Mouse (Mus musculus) cerebellum, adult 2 months (tissue): Measurements from ENCODE around the gene Slc22a21.

Experiments
- CTCF ChIP-seq: fragments of 200-500 bp; IDR thresholded peaks from 2 replicates; pipeline ENCODE4 v1.5.1; 2011; ENCODE audit warnings: low read depth, mild to moderate bottlenecking, control low read depth, low read length, moderate library complexity, borderline replicate concordance; ENCODE audit not compliant: insufficient read depth
- POLR2A ChIP-seq: fragments of 200-500 bp; IDR thresholded peaks from 2 replicates; pipeline ENCODE4 v1.6.1; 2011; ENCODE audit warnings: low read length, control low read depth, borderline replicate concordance; ENCODE audit not compliant: insufficient read depth

DNA sequence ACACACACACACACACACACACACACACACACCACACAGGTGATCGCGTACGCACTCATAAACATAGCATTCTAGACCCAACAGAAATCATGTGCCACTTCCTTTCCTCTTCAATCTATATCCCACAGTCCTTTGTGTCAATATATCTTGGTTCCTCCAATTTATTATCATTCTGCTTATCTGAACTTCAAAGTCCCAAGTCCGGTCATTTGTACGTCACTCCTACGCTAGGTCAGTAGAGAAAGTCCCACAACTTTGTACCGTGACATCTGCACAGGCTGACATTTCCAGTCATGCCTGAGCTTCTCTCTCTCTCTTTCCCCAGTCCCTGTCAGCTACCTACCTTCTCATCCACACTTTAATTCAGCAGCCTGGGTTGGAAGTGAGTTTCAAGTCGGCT, 71.4 kb downstream of the Slc22a21 start:
- TF ChIP-seq CTCF (no peak), POLR2A (no peak)
